In genomic region chr19:53801380-53801779, GRCm38 (mm10) we compare ENCODE assay signal across 20 mouse cellular contexts.
DNase-seq lines count a peak whose midpoint lies in the region; ATAC-seq and TF ChIP-seq lines count a peak whose summit lies in the region.
"Had no signal": no experiment of that assay in that cellular context is flagged by ENCODE, and none has a peak within 500 bp of the region (broad histone marks: within the 10 kb centered on the region; RNA-seq: fewer than 3 reads in every experiment).

No protein-coding gene starts in this region.

- ATAC-seq in heart, postnatal 0 days (ENCODE audit: insufficient read depth, low read depth): no peak
- no peak for ATAC-seq in hindbrain, embryonic 16.5 days
- ATAC-seq: midbrain, embryonic 16.5 days had no signal

- TF ChIP-seq POLR2A in heart, adult 2 months (IDR thresholded peaks at IDR 0.05; ENCODE audit: insufficient read depth, low read depth, low read length): no peak
- TF ChIP-seq POLR2A in embryonic fibroblast, embryonic 13.5 days (IDR thresholded peaks at IDR 0.05; ENCODE audit: low read depth, low read length): no peak
- TF ChIP-seq POLR2A in olfactory bulb, adult 2 months (IDR thresholded peaks at IDR 0.05; ENCODE audit: insufficient read depth, low read depth, low read length): no peak

- no peak for TF ChIP-seq EP300 in heart, adult 2 months (IDR thresholded peaks at IDR 0.05; ENCODE audit: insufficient read depth, low read depth, low read length)
- no peak for TF ChIP-seq EP300 in heart, postnatal 0 days (IDR thresholded peaks at IDR 0.05; ENCODE audit: low read depth)

- no peak for DNase-seq in heart, adult 2 months
- no peak for DNase-seq in heart, postnatal 10 days
- DNase-seq in heart, postnatal 0 days (ENCODE audit: low spot score): no peak
- no peak for DNase-seq in heart, postnatal 36 days
- DNase-seq in right cerebral cortex, adult 18-20 months: no peak
- DNase-seq: adrenal gland, adult 2 months; cerebellum, postnatal 10 days; embryo, embryonic 11 days; gastrocnemius, postnatal 36 days; kidney, adult 11 months; kidney, postnatal 10 days; thymus, adult 2 months had no signal

- H3K9me3 ChIP-seq in heart, postnatal 0 days (replicated peaks; ENCODE audit: control insufficient read depth, low read length): no peaks in the 10 kb centered on the region
- H3K9me3 ChIP-seq in hindbrain, embryonic 16.5 days (ENCODE audit: control insufficient read depth, low read length): no peaks in the 10 kb centered on the region
- H3K9me3 ChIP-seq: embryonic facial prominence, embryonic 15.5 days; forebrain, embryonic 12.5 days; hindbrain, embryonic 13.5 days; limb, embryonic 13.5 days had no signal

- peaks cover 19% of the 10 kb centered on the region for H3K4me1 ChIP-seq in heart, adult 2 months (ENCODE audit: control insufficient read depth, insufficient read depth, low read length)
- peaks cover 51% of the 10 kb centered on the region for H3K4me1 ChIP-seq in heart, postnatal 0 days (ENCODE audit: control insufficient read depth, insufficient read depth)
- peaks cover 17% of the 10 kb centered on the region for H3K4me1 ChIP-seq in embryonic fibroblast, embryonic 13.5 days (ENCODE audit: control insufficient read depth, insufficient read depth, low read length)
- H3K4me1 ChIP-seq in olfactory bulb, adult 2 months (ENCODE audit: control insufficient read depth, insufficient read depth, low read length): peaks cover 27% of the 10 kb centered on the region
- peaks cover 4% of the 10 kb centered on the region for H3K4me1 ChIP-seq in hindbrain, embryonic 16.5 days (ENCODE audit: control insufficient read depth, insufficient read depth, low read depth, low read length)

- H3K36me3 ChIP-seq in heart, adult 2 months (ENCODE audit: control insufficient read depth, insufficient read depth, low read length): peaks cover 19% of the 10 kb centered on the region
- H3K36me3 ChIP-seq in heart, postnatal 0 days (replicated peaks; ENCODE audit: control insufficient read depth, insufficient read depth, low read length): no peaks in the 10 kb centered on the region
- no peaks in the 10 kb centered on the region for H3K36me3 ChIP-seq in hindbrain, embryonic 16.5 days (ENCODE audit: control insufficient read depth, insufficient read depth, low read length)
- H3K36me3 ChIP-seq: embryonic facial prominence, embryonic 15.5 days; forebrain, embryonic 12.5 days; hindbrain, embryonic 13.5 days; limb, embryonic 13.5 days had no signal

- TF ChIP-seq CTCF in heart, adult 2 months (IDR thresholded peaks at IDR 0.05): no peak
- no peak for TF ChIP-seq CTCF in heart, postnatal 0 days (IDR thresholded peaks at IDR 0.05; ENCODE audit: low read depth)
- no peak for TF ChIP-seq CTCF in embryonic fibroblast, embryonic 13.5 days (IDR thresholded peaks at IDR 0.05; ENCODE audit: borderline replicate concordance, insufficient read depth, low read length)
- no peak for TF ChIP-seq CTCF in olfactory bulb, adult 2 months (IDR thresholded peaks at IDR 0.05; ENCODE audit: insufficient read depth, low read depth, low read length)

- H3K9ac ChIP-seq in heart, adult 2 months (ENCODE audit: low read depth, low read length): no peak overlapping the region
- no peak overlapping the region for H3K9ac ChIP-seq in heart, postnatal 0 days (replicated peaks; ENCODE audit: low read depth, low read length)
- H3K9ac ChIP-seq in hindbrain, embryonic 16.5 days (ENCODE audit: low read depth, low read length): no peak overlapping the region
- H3K9ac ChIP-seq: embryonic facial prominence, embryonic 15.5 days; forebrain, embryonic 12.5 days; hindbrain, embryonic 13.5 days; limb, embryonic 13.5 days had no signal

- no peak overlapping the region for H3K4me2 ChIP-seq in heart, postnatal 0 days (ENCODE audit: low read depth, low read length)
- H3K4me2 ChIP-seq in hindbrain, embryonic 16.5 days (ENCODE audit: low read length): no peak overlapping the region
- H3K4me2 ChIP-seq: embryonic facial prominence, embryonic 15.5 days; forebrain, embryonic 12.5 days; hindbrain, embryonic 13.5 days; limb, embryonic 13.5 days had no signal

- WGBS in heart, adult 2 months: 67% methylated on average over 5 of the region's 5 CpGs
- 46% methylated on average over 5 of the region's 5 CpGs for WGBS in heart, postnatal 0 days
- WGBS in olfactory bulb, adult 2 months: 86% methylated on average over 5 of the region's 5 CpGs
- WGBS in hindbrain, embryonic 16.5 days: 95% methylated on average over 5 of the region's 5 CpGs

- H3K27me3 ChIP-seq in heart, adult 2 months (ENCODE audit: control insufficient read depth, insufficient read depth, low read length): no peaks in the 10 kb centered on the region; the same call in 1 of the 2 replicates
- H3K27me3 ChIP-seq in heart, postnatal 0 days (ENCODE audit: control insufficient read depth, insufficient read depth, low read length): no peaks in the 10 kb centered on the region
- H3K27me3 ChIP-seq in hindbrain, embryonic 16.5 days (replicated peaks; ENCODE audit: control insufficient read depth, insufficient read depth, low read length): no peaks in the 10 kb centered on the region
- H3K27me3 ChIP-seq: embryonic facial prominence, embryonic 15.5 days; forebrain, embryonic 12.5 days; hindbrain, embryonic 13.5 days; limb, embryonic 13.5 days had no signal

- intact Hi-C loops in heart, adult 2 months (cut with DNase I): no loop called here
- intact Hi-C loops in heart, postnatal 10 days (cut with DNase I): no loop called here
- intact Hi-C loops in heart, postnatal 36 days (cut with DNase I): no loop called here

- H3K79me2 ChIP-seq in heart, adult 2 months (replicated peaks; ENCODE audit: control insufficient read depth, insufficient read depth, low read length): 0 out of 2 replicates have a peak, but pooled peaks cover 1% of the 10 kb centered on the region

- peak overlapping the region; percentile 83 for H3K27ac ChIP-seq in heart, adult 2 months
- H3K27ac ChIP-seq in heart, postnatal 0 days (ENCODE audit: low read depth): peak overlapping the region; percentile 90
- peak overlapping the region; percentile 80 for H3K27ac ChIP-seq in embryonic fibroblast, embryonic 13.5 days (ENCODE audit: insufficient read depth, low read length)
- peak overlapping the region; percentile 79 for H3K27ac ChIP-seq in olfactory bulb, adult 2 months (ENCODE audit: insufficient read depth, low read depth, low read length)
- no peak overlapping the region for H3K27ac ChIP-seq in hindbrain, embryonic 16.5 days (ENCODE audit: low read depth, low read length)
- H3K27ac ChIP-seq: forebrain, embryonic 12.5 days; hindbrain, embryonic 13.5 days; limb, embryonic 13.5 days had no signal

- no peak overlapping the region for H3K4me3 ChIP-seq in heart, adult 2 months
- no peak overlapping the region for H3K4me3 ChIP-seq in heart, postnatal 0 days (ENCODE audit: low read depth, low read length)
- no peak overlapping the region for H3K4me3 ChIP-seq in embryonic fibroblast, embryonic 13.5 days (ENCODE audit: insufficient read depth, low read length)
- H3K4me3 ChIP-seq in olfactory bulb, adult 2 months (ENCODE audit: insufficient read depth, low read depth, low read length): no peak overlapping the region
- H3K4me3 ChIP-seq in hindbrain, embryonic 16.5 days (ENCODE audit: low read length): no peak overlapping the region
- H3K4me3 ChIP-seq: embryonic facial prominence, embryonic 15.5 days; forebrain, embryonic 12.5 days; hindbrain, embryonic 13.5 days; limb, embryonic 13.5 days had no signal
